Mouse (Mus musculus): ENCODE measurements around the gene Tsc22d4. TPM values are rescaled to one million over a fixed set of nuclear protein-coding genes. Genes with fewer than 3 reads are reported as not detected.
A peak's percentile ranks its signal among the peaks of the same experiment; 100 is the strongest.

Tsc22d4 gene
- 144 and 147 TPM in 2 replicates for polyA plus RNA-seq (2014; fragmentation: Nextera tagmentation; extraction: Ambion mirVana)

GRCm38 (mm10) chr5:137745214-137746171 lies at the start of gene Tsc22d4:
TSS of gene Tsc22d4 (plus strand) at chr5:137745730.
- Histone ChIP-seq H3K9me3 (ENCODE audit: control insufficient read depth, low read length) (no peaks in the 10 kb centered on the region), H3K36me3 (ENCODE audit: control insufficient read depth, insufficient read depth, low read length) (peaks cover 7% of the 10 kb centered on the region), H3K9ac (ENCODE audit: low read length) (peak within 1 kb of the TSS; percentile 90), H3K4me1 (ENCODE audit: control insufficient read depth in 2 of 2, insufficient read depth in 2 of 2, low read length in 2 of 2) (peaks cover 13 to 35% of the 10 kb centered on the region in 2 experiments), H3K27ac (replicated peaks in 1 of 2; ENCODE audit: control insufficient read depth in 1 of 2, insufficient read depth in 1 of 2, low read depth in 2 of 2, low read length in 2 of 2) (peak within 1 kb of the TSS; percentile 96 to 98), H3K27me3 (ENCODE audit: control insufficient read depth, insufficient read depth, low read length) (no peaks in the 10 kb centered on the region), H3K4me2 (ENCODE audit: low read length) (peak within 1 kb of the TSS; percentile 99), H3K4me3 (ENCODE audit: control insufficient read depth in 1 of 2, insufficient read depth in 1 of 2, low read depth in 1 of 2, low read length in 2 of 2) (peak within 1 kb of the TSS; percentile 87 to 88)
- peak; percentile 87 for ATAC-seq (ENCODE audit: insufficient number of reproducible peaks, insufficient read depth, low FRiP score, low read depth)
- WGBS, result 5% methylated on average over 28 of the region's 28 CpGs

- Histone ChIP-seq H3K27ac (replicated peaks in 1 of 2; ENCODE audit: control insufficient read depth in 1 of 2, insufficient read depth in 1 of 2, low read depth in 2 of 2, low read length in 2 of 2) (no peak overlapping the region), H3K36me3 (ENCODE audit: control insufficient read depth, insufficient read depth, low read length) (no peaks in the 10 kb centered on the region), H3K4me1 (ENCODE audit: control insufficient read depth in 2 of 2, insufficient read depth in 2 of 2, low read length in 2 of 2) (no peaks in the 10 kb centered on the region), H3K9me3 (ENCODE audit: control insufficient read depth, low read length) (no peaks in the 10 kb centered on the region), H3K9ac (ENCODE audit: low read length) (no peak overlapping the region), H3K4me2 (ENCODE audit: low read length) (no peak overlapping the region), H3K27me3 (ENCODE audit: control insufficient read depth, insufficient read depth, low read length) (no peaks in the 10 kb centered on the region), H3K4me3 (ENCODE audit: control insufficient read depth in 1 of 2, insufficient read depth in 1 of 2, low read depth in 1 of 2, low read length in 2 of 2) (no peak overlapping the region)
- no peak for ATAC-seq (ENCODE audit: insufficient number of reproducible peaks, insufficient read depth, low FRiP score, low read depth)
- WGBS, result 73% methylated on average over 4 of the region's 4 CpGs
These were observed 49.6 kb upstream of the Tsc22d4 start for GRCm38 (mm10) chr5:137695930-137696329.

GRCm38 (mm10) chr5:137699080-137699479 lies 46.5 kb upstream of the Tsc22d4 start:
- Histone ChIP-seq H3K9me3 (ENCODE audit: control insufficient read depth, low read length) (no peaks in the 10 kb centered on the region), H3K36me3 (ENCODE audit: control insufficient read depth, insufficient read depth, low read length) (no peaks in the 10 kb centered on the region), H3K27me3 (ENCODE audit: control insufficient read depth, insufficient read depth, low read length) (no peaks in the 10 kb centered on the region), H3K27ac (replicated peaks in 1 of 2; ENCODE audit: control insufficient read depth in 1 of 2, insufficient read depth in 1 of 2, low read depth in 2 of 2, low read length in 2 of 2) (no peak overlapping the region), H3K9ac (ENCODE audit: low read length) (no peak overlapping the region), H3K4me1 (ENCODE audit: control insufficient read depth in 2 of 2, insufficient read depth in 2 of 2, low read length in 2 of 2) (no peaks in the 10 kb centered on the region), H3K4me2 (ENCODE audit: low read length) (no peak overlapping the region), H3K4me3 (ENCODE audit: control insufficient read depth in 1 of 2, insufficient read depth in 1 of 2, low read depth in 1 of 2, low read length in 2 of 2) (no peak overlapping the region)
- WGBS, result 39% methylated on average over 3 of the region's 3 CpGs
- ATAC-seq (ENCODE audit: insufficient number of reproducible peaks, insufficient read depth, low FRiP score, low read depth), result no peak

GRCm38 (mm10) chr5:137699850-137700249 lies 45.7 kb upstream of the Tsc22d4 start:
- no peaks in the 10 kb centered on the region for H3K4me1 ChIP-seq (ENCODE audit: control insufficient read depth in 2 of 2, insufficient read depth in 2 of 2, low read length in 2 of 2)
- no peak overlapping the region for H3K4me2 ChIP-seq (ENCODE audit: low read length)
- no peak for ATAC-seq (ENCODE audit: insufficient number of reproducible peaks, insufficient read depth, low FRiP score, low read depth)
- H3K27ac ChIP-seq (replicated peaks in 1 of 2; ENCODE audit: control insufficient read depth in 1 of 2, insufficient read depth in 1 of 2, low read depth in 2 of 2, low read length in 2 of 2), result no peak overlapping the region
- H3K4me3 ChIP-seq (ENCODE audit: control insufficient read depth in 1 of 2, insufficient read depth in 1 of 2, low read depth in 1 of 2, low read length in 2 of 2), result no peak overlapping the region
- H3K36me3 ChIP-seq (ENCODE audit: control insufficient read depth, insufficient read depth, low read length), result no peaks in the 10 kb centered on the region
- no peaks in the 10 kb centered on the region for H3K27me3 ChIP-seq (ENCODE audit: control insufficient read depth, insufficient read depth, low read length)
- no peaks in the 10 kb centered on the region for H3K9me3 ChIP-seq (ENCODE audit: control insufficient read depth, low read length)
- no peak overlapping the region for H3K9ac ChIP-seq (ENCODE audit: low read length)
- WGBS, result 28% methylated on average over 2 of the region's 2 CpGs

GRCm38 (mm10) chr5:137705242-137705641 lies 40.3 kb upstream of the Tsc22d4 start:
- Histone ChIP-seq H3K4me3 (ENCODE audit: control insufficient read depth in 1 of 2, insufficient read depth in 1 of 2, low read depth in 1 of 2, low read length in 2 of 2) (no peak overlapping the region), H3K9ac (ENCODE audit: low read length) (no peak overlapping the region), H3K4me2 (ENCODE audit: low read length) (no peak overlapping the region), H3K27me3 (ENCODE audit: control insufficient read depth, insufficient read depth, low read length) (no peaks in the 10 kb centered on the region), H3K27ac (replicated peaks in 1 of 2; ENCODE audit: control insufficient read depth in 1 of 2, insufficient read depth in 1 of 2, low read depth in 2 of 2, low read length in 2 of 2) (no peak overlapping the region), H3K4me1 (ENCODE audit: control insufficient read depth in 2 of 2, insufficient read depth in 2 of 2, low read length in 2 of 2) (peaks cover 3 to 7% of the 10 kb centered on the region in 2 experiments; a peak in 3 of 4 replicates), H3K36me3 (ENCODE audit: control insufficient read depth, insufficient read depth, low read length) (no peaks in the 10 kb centered on the region), H3K9me3 (ENCODE audit: control insufficient read depth, low read length) (no peaks in the 10 kb centered on the region)
- no peak for ATAC-seq (ENCODE audit: insufficient number of reproducible peaks, insufficient read depth, low FRiP score, low read depth)
- 50% methylated on average over 6 of the region's 6 CpGs for WGBS

- H3K4me3 ChIP-seq (ENCODE audit: control insufficient read depth in 1 of 2, insufficient read depth in 1 of 2, low read depth in 1 of 2, low read length in 2 of 2), result no peak overlapping the region
- H3K27ac ChIP-seq (replicated peaks in 1 of 2; ENCODE audit: control insufficient read depth in 1 of 2, insufficient read depth in 1 of 2, low read depth in 2 of 2, low read length in 2 of 2), result 0 out of 4 replicates have a peak overlapping the region, but pooled peaks of 1 of the 2 experiments have one; percentile 39
- no peak for ATAC-seq (ENCODE audit: insufficient number of reproducible peaks, insufficient read depth, low FRiP score, low read depth)
- peaks cover 3 to 7% of the 10 kb centered on the region in 2 experiments; a peak in 3 of 4 replicates for H3K4me1 ChIP-seq (ENCODE audit: control insufficient read depth in 2 of 2, insufficient read depth in 2 of 2, low read length in 2 of 2)
- H3K27me3 ChIP-seq (ENCODE audit: control insufficient read depth, insufficient read depth, low read length), result no peaks in the 10 kb centered on the region
- no peaks in the 10 kb centered on the region for H3K9me3 ChIP-seq (ENCODE audit: control insufficient read depth, low read length)
- peak overlapping the region; percentile 25; the same call in 1 of the 2 replicates for H3K4me2 ChIP-seq (ENCODE audit: low read length)
- H3K9ac ChIP-seq (ENCODE audit: low read length), result 0 out of 2 replicates have a peak overlapping the region, but pooled peaks have one; percentile 21
- 46% methylated on average over 12 of the region's 12 CpGs for WGBS
- H3K36me3 ChIP-seq (ENCODE audit: control insufficient read depth, insufficient read depth, low read length), result no peaks in the 10 kb centered on the region
These were observed 38.5 kb upstream of the Tsc22d4 start for GRCm38 (mm10) chr5:137706913-137707633.

DNA sequence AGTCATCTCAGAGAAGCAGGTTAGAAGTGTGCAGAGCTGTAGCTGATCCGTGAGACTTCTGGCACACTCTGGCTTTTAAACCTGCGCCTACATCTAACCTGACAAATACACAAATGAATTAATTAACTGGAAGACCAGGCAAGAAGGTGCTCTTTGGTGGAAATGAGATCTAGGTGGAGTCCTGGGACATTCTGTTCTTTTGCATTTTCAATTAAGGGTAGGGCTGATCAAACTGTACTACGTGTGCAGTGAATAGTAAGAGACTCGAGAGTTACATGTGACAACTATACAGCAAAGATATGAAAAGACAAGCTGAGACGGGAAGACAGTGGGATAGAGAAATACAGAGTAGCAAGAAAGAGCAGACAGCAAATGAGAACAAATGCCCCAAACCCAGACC lies 32.1 kb upstream of the Tsc22d4 start:
- Histone ChIP-seq H3K4me3 (ENCODE audit: control insufficient read depth in 1 of 2, insufficient read depth in 1 of 2, low read depth in 1 of 2, low read length in 2 of 2) (no peak overlapping the region), H3K4me1 (ENCODE audit: control insufficient read depth in 2 of 2, insufficient read depth in 2 of 2, low read length in 2 of 2) (peaks cover 0 to under 1% of the 10 kb centered on the region in 2 experiments; a peak in 2 of 4 replicates), H3K27me3 (ENCODE audit: control insufficient read depth, insufficient read depth, low read length) (no peaks in the 10 kb centered on the region), H3K9me3 (ENCODE audit: control insufficient read depth, low read length) (no peaks in the 10 kb centered on the region), H3K4me2 (ENCODE audit: low read length) (no peak overlapping the region), H3K27ac (replicated peaks in 1 of 2; ENCODE audit: control insufficient read depth in 1 of 2, insufficient read depth in 1 of 2, low read depth in 2 of 2, low read length in 2 of 2) (no peak overlapping the region), H3K36me3 (ENCODE audit: control insufficient read depth, insufficient read depth, low read length) (no peaks in the 10 kb centered on the region), H3K9ac (ENCODE audit: low read length) (no peak overlapping the region)
- 71% methylated on average over 5 of the region's 5 CpGs for WGBS
- no peak for ATAC-seq (ENCODE audit: insufficient number of reproducible peaks, insufficient read depth, low FRiP score, low read depth)
